Mouse (Mus musculus): Measurements from ENCODE around the gene Spaca6. TPM values are rescaled to one million over a fixed set of nuclear protein-coding genes. Genes with fewer than 3 reads are reported as not detected.
A peak's percentile ranks its signal among the peaks of the same experiment; 100 is the strongest.

The Spaca6 gene
- 50.5 and 56.4 TPM in 2 replicates for polyA plus RNA-seq (2016; fragmentation: Nextera tagmentation; extraction: Ambion mirVana)

GRCm38 (mm10) chr17:17826751-17827657, at the start of gene Spaca6:
Spaca6 (plus strand) TSS chr17:17827158.
- Histone ChIP-seq H3K36me3 (peaks cover 15% of the 10 kb centered on the region), H3K27ac (peak within 1 kb of the TSS; percentile 100), H3K4me1 (peaks cover 28% of the 10 kb centered on the region), H3K9me3 (replicated peaks) (no peaks in the 10 kb centered on the region), H3K4me2 (replicated peaks) (peak within 1 kb of the TSS; percentile 92), H3K9ac (peak within 1 kb of the TSS; percentile 95), H3K4me3 (peak within 1 kb of the TSS; percentile 88), H3K27me3 (no peaks in the 10 kb centered on the region)
- peak; percentile 87 for ATAC-seq (ENCODE audit: low FRiP score)
- under 1% methylated on average over 33 of the region's 42 CpGs for WGBS

- no peak overlapping the region for H3K4me3 ChIP-seq
- no peak overlapping the region for H3K9ac ChIP-seq
- WGBS = 82% methylated on average over 3 of the region's 3 CpGs
- no peak overlapping the region for H3K27ac ChIP-seq
- peaks cover 2% of the 10 kb centered on the region; the same call in 1 of the 2 replicates for H3K4me1 ChIP-seq
- no peaks in the 10 kb centered on the region for H3K9me3 ChIP-seq (replicated peaks)
- H3K4me2 ChIP-seq (replicated peaks) = no peak overlapping the region
- H3K36me3 ChIP-seq = no peaks in the 10 kb centered on the region
- no peaks in the 10 kb centered on the region for H3K27me3 ChIP-seq
- no peak for ATAC-seq (ENCODE audit: low FRiP score)
These were observed 35.9 kb upstream of the Spaca6 start for GRCm38 (mm10) chr17:17790866-17791630.

- H3K27ac ChIP-seq = no peak overlapping the region
- no peak for ATAC-seq (ENCODE audit: low FRiP score)
- no peak overlapping the region for H3K4me3 ChIP-seq
- peaks cover 2% of the 10 kb centered on the region; the same call in 1 of the 2 replicates for H3K4me1 ChIP-seq
- no peaks in the 10 kb centered on the region for H3K27me3 ChIP-seq
- H3K9ac ChIP-seq = no peak overlapping the region
- H3K9me3 ChIP-seq (replicated peaks) = no peaks in the 10 kb centered on the region
- 52% methylated on average over 1 of the region's 1 CpGs for WGBS
- no peak overlapping the region for H3K4me2 ChIP-seq (replicated peaks)
- no peaks in the 10 kb centered on the region for H3K36me3 ChIP-seq
These were observed 34.4 kb upstream of the Spaca6 start for GRCm38 (mm10) chr17:17792578-17792977.

GRCm38 (mm10) chr17:17795527-17795926, 31.4 kb upstream of the Spaca6 start:
- H3K27me3 ChIP-seq = no peaks in the 10 kb centered on the region
- no peak for ATAC-seq (ENCODE audit: low FRiP score)
- WGBS = 52% methylated on average over 2 of the region's 2 CpGs

GRCm38 (mm10) chr17:17823612-17824336, 3.2 kb upstream of the Spaca6 start:
- Histone ChIP-seq H3K27ac (no peak overlapping the region), H3K36me3 (no peaks in the 10 kb centered on the region), H3K9me3 (replicated peaks) (no peaks in the 10 kb centered on the region), H3K4me1 (peaks cover 2% of the 10 kb centered on the region; the same call in 1 of the 2 replicates), H3K4me3 (no peak overlapping the region), H3K27me3 (no peaks in the 10 kb centered on the region), H3K4me2 (replicated peaks) (no peak overlapping the region), H3K9ac (no peak overlapping the region)
- 86% methylated on average over 6 of the region's 6 CpGs for WGBS
- ATAC-seq (ENCODE audit: low FRiP score) = no peak

More at GRCm38 (mm10) chr17:17795527-17795926, 31.4 kb upstream of the Spaca6 start:
- Histone ChIP-seq H3K36me3 (no peaks in the 10 kb centered on the region), H3K9me3 (replicated peaks) (no peaks in the 10 kb centered on the region), H3K4me2 (replicated peaks) (no peak overlapping the region), H3K4me1 (peaks cover 2% of the 10 kb centered on the region; the same call in 1 of the 2 replicates), H3K27ac (no peak overlapping the region), H3K9ac (no peak overlapping the region), H3K4me3 (no peak overlapping the region)

GRCm38 (mm10) chr17:17825921-17826591, 902 bp upstream of the Spaca6 start:
- H3K27ac ChIP-seq = peak overlapping the region; percentile 100
- H3K36me3 ChIP-seq = peaks cover 6% of the 10 kb centered on the region
- peak overlapping the region; percentile 95 for H3K9ac ChIP-seq
- H3K4me3 ChIP-seq = peak overlapping the region; percentile 88
- peak; percentile 38 for ATAC-seq (ENCODE audit: low FRiP score)
- H3K4me1 ChIP-seq = peaks cover 19% of the 10 kb centered on the region
- H3K9me3 ChIP-seq (replicated peaks) = no peaks in the 10 kb centered on the region
- peak overlapping the region; percentile 92 for H3K4me2 ChIP-seq (replicated peaks)
- H3K27me3 ChIP-seq = no peaks in the 10 kb centered on the region
- 1% methylated on average over 20 of the region's 22 CpGs for WGBS

- Histone ChIP-seq H3K27ac (peak overlapping the region; percentile 100), H3K27me3 (no peaks in the 10 kb centered on the region), H3K9me3 (replicated peaks) (no peaks in the 10 kb centered on the region), H3K4me3 (peak overlapping the region; percentile 88), H3K4me2 (replicated peaks) (peak overlapping the region; percentile 92), H3K9ac (peak overlapping the region; percentile 95), H3K4me1 (peaks cover 35% of the 10 kb centered on the region), H3K36me3 (peaks cover 21% of the 10 kb centered on the region)
- ATAC-seq (ENCODE audit: low FRiP score) = peak; percentile 30
- 0% methylated on average over 13 of the region's 13 CpGs for WGBS
These were observed 766 bp downstream of the Spaca6 start for GRCm38 (mm10) chr17:17827658-17828190.

- no peaks in the 10 kb centered on the region for H3K9me3 ChIP-seq (replicated peaks)
- H3K36me3 ChIP-seq = peaks cover 27% of the 10 kb centered on the region
- peaks cover 40% of the 10 kb centered on the region for H3K4me1 ChIP-seq
- peak overlapping the region; percentile 88 for H3K4me3 ChIP-seq
- peak overlapping the region; percentile 95 for H3K9ac ChIP-seq
- H3K27me3 ChIP-seq = no peaks in the 10 kb centered on the region
- ATAC-seq (ENCODE audit: low FRiP score) = peak; percentile 65
- peak overlapping the region; percentile 100 for H3K27ac ChIP-seq
- 0% methylated on average over 8 of the region's 15 CpGs for WGBS
- peak overlapping the region; percentile 92 for H3K4me2 ChIP-seq (replicated peaks)
These were observed 1.4 kb downstream of the Spaca6 start for GRCm38 (mm10) chr17:17828191-17828981.

GRCm38 (mm10) chr17:17829052-17829785, 2.3 kb downstream of the Spaca6 start:
- Histone ChIP-seq H3K36me3 (peaks cover 29% of the 10 kb centered on the region), H3K4me1 (peaks cover 48% of the 10 kb centered on the region), H3K4me2 (replicated peaks) (peak overlapping the region; percentile 92), H3K9ac (peak overlapping the region; percentile 95), H3K9me3 (replicated peaks) (no peaks in the 10 kb centered on the region), H3K27ac (peak overlapping the region; percentile 100), H3K27me3 (no peaks in the 10 kb centered on the region), H3K4me3 (peak overlapping the region; percentile 88)
- WGBS = 1% methylated on average over 6 of the region's 6 CpGs
- ATAC-seq (ENCODE audit: low FRiP score) = no peak

GRCm38 (mm10) chr17:17829816-17830535, 3.0 kb downstream of the Spaca6 start:
- ATAC-seq (ENCODE audit: low FRiP score) = no peak
- H3K4me3 ChIP-seq = peak overlapping the region; percentile 88
- H3K9me3 ChIP-seq (replicated peaks) = no peaks in the 10 kb centered on the region
- 48% methylated on average over 23 of the region's 23 CpGs for WGBS
- peak overlapping the region; percentile 95 for H3K9ac ChIP-seq
- H3K27ac ChIP-seq = peak overlapping the region; percentile 100
- H3K4me1 ChIP-seq = peaks cover 56% of the 10 kb centered on the region
- peaks cover 31% of the 10 kb centered on the region for H3K36me3 ChIP-seq
- H3K4me2 ChIP-seq (replicated peaks) = peak overlapping the region; percentile 92
- H3K27me3 ChIP-seq = no peaks in the 10 kb centered on the region
